Mouse (Mus musculus) liver, embryonic 12.5 days (tissue): Measurements from ENCODE around the gene Bag3. TPM values are rescaled to one million over a fixed set of nuclear protein-coding genes. Genes with fewer than 3 reads are reported as not detected.
"Not testable (repeated sequence)": the region's sequence is repeated elsewhere in the genome, so short reads cannot be mapped to it uniquely, and the experiment has no call there.

ENCODE experiments used
- ATAC-seq: fragments of 200-750 bp; cut with Nextera tagmentation; 2 replicates; pipeline ENCODE4 v1.8.0; 2017; ENCODE audit warnings: moderate number of reproducible peaks, mild to moderate bottlenecking, moderate library complexity
- H3K27ac ChIP-seq: fragments of 300-500 bp; sonication (generic); 2 replicates; pipeline ENCODE4 v1.5.1; 2016; ENCODE audit warnings: mild to moderate bottlenecking
- H3K27me3 ChIP-seq: fragments of 300-500 bp; sonication (generic); replicated peaks from 2 replicates; pipeline ENCODE4 v1.6.1; 2016; ENCODE audit warnings: mild to moderate bottlenecking, moderate library complexity
- H3K36me3 ChIP-seq: fragments of 300-500 bp; sonication (generic); 2 replicates; pipeline ENCODE4 v1.6.1; 2016; ENCODE audit warnings: mild to moderate bottlenecking, moderate library complexity
- H3K4me1 ChIP-seq: fragments of 300-500 bp; sonication (generic); 2 replicates; pipeline ENCODE4 v1.6.1; 2016
- H3K4me2 ChIP-seq: fragments of 300-500 bp; sonication (generic); 2 replicates; pipeline ENCODE4 v1.6.1; 2016; ENCODE audit warnings: mild to moderate bottlenecking, moderate library complexity
- H3K4me3 ChIP-seq: fragments of 300-500 bp; sonication (generic); 2 replicates; pipeline ENCODE4 v1.5.1; 2016; ENCODE audit warnings: mild to moderate bottlenecking, moderate library complexity
- H3K9ac ChIP-seq: fragments of 300-500 bp; sonication (generic); 2 replicates; pipeline ENCODE4 v1.6.1; 2016; ENCODE audit warnings: mild to moderate bottlenecking, moderate library complexity
- H3K9me3 ChIP-seq: fragments of 300-500 bp; sonication (generic); replicated peaks from 2 replicates; pipeline ENCODE4 v1.6.1; 2016; ENCODE audit warnings: mild to moderate bottlenecking, moderate library complexity
- WGBS: fragments of 180-500 bp; shearing (Covaris S2); methylation state at CpG from one replicate; pipeline ENCODE4 v1.1.7; 2016; ENCODE audit not compliant: insufficient replicate concordance; 5-methylcytosine and 5-hydroxymethylcytosine counted together
- polyA plus RNA-seq: library from polyadenylated mRNA; unstranded; fragments of >200 nt; fragmentation: Nextera tagmentation; extraction: Ambion mirVana; gene quantifications from 2 replicates; pipeline ENCODE4 v1.2.1, GENCODE M21; 2016

Bag3 gene
- polyA plus RNA-seq, 1 experiment from 2014 or later, result 5.5 TPM

DNA sequence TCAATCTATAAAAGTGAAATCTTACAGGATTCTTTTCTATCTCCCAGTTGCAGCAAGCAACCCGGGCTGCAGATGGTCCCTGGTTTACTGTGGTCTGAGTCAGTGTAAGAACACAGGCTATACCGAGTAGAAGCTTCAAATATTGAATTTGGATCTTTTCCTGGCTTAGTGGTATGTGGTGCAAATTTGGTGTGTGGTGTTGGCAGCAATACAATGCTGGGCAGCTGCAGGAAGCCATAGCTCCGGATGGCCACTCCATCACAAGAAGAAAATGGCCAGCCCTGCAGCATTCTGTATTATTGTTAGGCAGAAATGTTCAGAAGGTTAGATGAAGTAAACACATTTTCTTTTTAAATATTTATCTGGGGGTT, 27.7 kb downstream of the Bag3 start:
- Histone ChIP-seq H3K4me3 (no peak overlapping the region), H3K27me3 (no peaks in the 10 kb centered on the region), H3K9ac (no peak overlapping the region), H3K27ac (no peak overlapping the region), H3K36me3 (peaks cover 24% of the 10 kb centered on the region), H3K4me1 (no peaks in the 10 kb centered on the region), H3K4me2 (no peak overlapping the region), H3K9me3 (no peaks in the 10 kb centered on the region)
- ATAC-seq, result no peak
- WGBS, result 57% methylated on average over 3 of the region's 3 CpGs

DNA sequence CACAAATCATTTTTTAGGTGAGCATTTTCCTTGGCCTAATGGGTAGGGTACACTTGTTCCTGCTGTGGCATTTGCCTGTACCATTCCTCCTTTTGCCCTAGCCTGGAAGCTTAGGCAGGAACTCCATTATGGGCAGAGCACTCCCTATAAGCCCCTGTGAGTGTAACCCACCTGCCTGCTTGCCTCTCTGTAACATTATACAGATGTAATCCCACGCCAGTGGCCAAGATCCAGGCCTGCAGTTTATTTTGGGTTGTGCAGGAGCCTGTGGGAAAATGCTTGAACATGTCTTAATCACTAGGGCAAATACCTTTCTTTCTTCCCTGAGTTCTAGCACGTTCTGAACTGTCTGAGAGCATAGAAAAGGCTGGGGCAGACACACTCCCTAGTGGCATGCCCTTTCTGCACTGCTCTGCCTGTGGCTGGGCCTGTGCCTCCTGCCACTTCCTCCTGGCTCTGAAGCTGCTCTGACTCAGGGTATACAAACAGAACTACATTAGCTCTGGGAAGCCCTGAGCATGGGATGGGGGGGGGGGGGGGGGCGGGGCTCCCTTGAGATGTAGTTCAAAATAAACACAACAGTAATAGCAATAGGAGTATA, 29.8 kb downstream of the Bag3 start:
- WGBS, result 22% methylated on average over 3 of the region's 3 CpGs
- Histone ChIP-seq H3K4me2 (no peak overlapping the region), H3K36me3 (peaks cover 7% of the 10 kb centered on the region), H3K27ac (no peak overlapping the region), H3K4me1 (no peaks in the 10 kb centered on the region), H3K9me3 (no peaks in the 10 kb centered on the region), H3K4me3 (no peak overlapping the region), H3K27me3 (no peaks in the 10 kb centered on the region), H3K9ac (no peak overlapping the region)
- ATAC-seq, result no peak

DNA sequence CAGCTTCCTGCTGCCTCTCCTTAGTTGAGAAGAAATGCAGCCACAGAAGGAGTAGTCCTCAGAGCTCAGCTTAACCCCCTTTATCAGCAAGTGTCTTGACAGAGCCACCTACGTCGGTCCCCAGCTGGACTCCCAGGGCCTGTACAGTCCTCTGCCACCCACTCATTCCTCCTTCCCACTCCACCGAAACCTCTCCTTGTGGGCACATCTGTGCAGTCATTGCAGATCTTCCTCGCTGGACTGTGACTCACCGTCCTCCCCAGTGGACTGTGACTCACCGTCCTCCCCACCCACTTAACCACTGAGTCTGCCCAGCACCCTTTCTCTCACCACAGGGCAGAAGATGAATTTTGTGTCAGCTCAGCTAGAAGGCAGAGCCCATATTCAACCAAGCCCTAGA, 31.1 kb downstream of the Bag3 start:
- Histone ChIP-seq H3K4me1 (no peaks in the 10 kb centered on the region), H3K4me2 (no peak overlapping the region), H3K9ac (no peak overlapping the region), H3K36me3 (no peaks in the 10 kb centered on the region), H3K27me3 (no peaks in the 10 kb centered on the region), H3K9me3 (no peaks in the 10 kb centered on the region), H3K4me3 (no peak overlapping the region), H3K27ac (no peak overlapping the region)
- ATAC-seq, result no peak
- 43% methylated on average over 6 of the region's 6 CpGs for WGBS

GRCm38 (mm10) chr7:128555141-128555750, 31.8 kb downstream of the Bag3 start:
- H3K4me3 ChIP-seq, result no peak overlapping the region
- no peak overlapping the region for H3K4me2 ChIP-seq
- H3K27me3 ChIP-seq, result no peaks in the 10 kb centered on the region
- no peak overlapping the region for H3K27ac ChIP-seq
- H3K4me1 ChIP-seq, result no peaks in the 10 kb centered on the region
- no peak for ATAC-seq
- no peaks in the 10 kb centered on the region for H3K9me3 ChIP-seq
- no peak overlapping the region for H3K9ac ChIP-seq
- no peaks in the 10 kb centered on the region for H3K36me3 ChIP-seq
- WGBS, result 67% methylated on average over 5 of the region's 5 CpGs

DNA sequence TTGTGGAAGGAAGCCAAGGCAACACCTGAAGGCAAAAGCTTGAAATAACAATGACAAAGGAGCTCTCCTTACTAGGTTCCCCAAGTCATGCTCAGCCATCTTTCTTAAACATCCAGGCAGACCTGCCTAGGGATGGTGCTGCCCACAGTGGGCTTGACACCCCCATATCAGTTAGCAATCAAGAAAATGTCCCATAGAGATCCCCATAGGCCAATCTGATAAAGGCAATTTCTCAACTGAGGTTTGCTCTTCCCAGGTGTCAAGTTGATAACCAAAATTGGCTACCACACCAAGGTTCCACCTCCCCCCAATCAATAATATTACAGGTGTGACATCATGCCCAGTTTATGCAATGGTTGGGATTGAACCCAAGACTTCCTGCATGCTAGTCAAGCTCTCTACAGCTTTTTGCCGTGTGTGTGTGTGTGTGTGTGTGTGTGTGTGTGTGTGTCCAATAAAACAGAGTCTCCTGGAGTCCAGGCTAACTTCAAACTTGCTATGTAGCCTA, 33.6 kb downstream of the Bag3 start:
- ATAC-seq, result no peak
- H3K9me3 ChIP-seq, result no peaks in the 10 kb centered on the region
- 72% methylated on average over 1 of the region's 1 CpGs for WGBS
- H3K4me2 ChIP-seq, result no peak overlapping the region
- H3K4me1 ChIP-seq, result no peaks in the 10 kb centered on the region
- no peaks in the 10 kb centered on the region for H3K27me3 ChIP-seq
- no peaks in the 10 kb centered on the region for H3K36me3 ChIP-seq
- H3K27ac ChIP-seq, result no peak overlapping the region
- H3K9ac ChIP-seq, result no peak overlapping the region
- no peak overlapping the region for H3K4me3 ChIP-seq

GRCm38 (mm10) chr7:128563373-128563772, 40.0 kb downstream of the Bag3 start:
- Histone ChIP-seq H3K27me3 (no peaks in the 10 kb centered on the region), H3K36me3 (no peaks in the 10 kb centered on the region), H3K4me3 (no peak overlapping the region), H3K27ac (no peak overlapping the region), H3K9me3 (no peaks in the 10 kb centered on the region), H3K4me1 (no peaks in the 10 kb centered on the region), H3K4me2 (no peak overlapping the region), H3K9ac (no peak overlapping the region)
- whole genome bisulfite sequencing, result 29% methylated on average over 4 of the region's 4 CpGs
- ATAC-seq, result no peak

- Histone ChIP-seq H3K27ac (no peak overlapping the region), H3K4me3 (no peak overlapping the region)
Measured at GRCm38 (mm10) chr7:128566311-128566710, 42.9 kb downstream of the Bag3 start.

DNA sequence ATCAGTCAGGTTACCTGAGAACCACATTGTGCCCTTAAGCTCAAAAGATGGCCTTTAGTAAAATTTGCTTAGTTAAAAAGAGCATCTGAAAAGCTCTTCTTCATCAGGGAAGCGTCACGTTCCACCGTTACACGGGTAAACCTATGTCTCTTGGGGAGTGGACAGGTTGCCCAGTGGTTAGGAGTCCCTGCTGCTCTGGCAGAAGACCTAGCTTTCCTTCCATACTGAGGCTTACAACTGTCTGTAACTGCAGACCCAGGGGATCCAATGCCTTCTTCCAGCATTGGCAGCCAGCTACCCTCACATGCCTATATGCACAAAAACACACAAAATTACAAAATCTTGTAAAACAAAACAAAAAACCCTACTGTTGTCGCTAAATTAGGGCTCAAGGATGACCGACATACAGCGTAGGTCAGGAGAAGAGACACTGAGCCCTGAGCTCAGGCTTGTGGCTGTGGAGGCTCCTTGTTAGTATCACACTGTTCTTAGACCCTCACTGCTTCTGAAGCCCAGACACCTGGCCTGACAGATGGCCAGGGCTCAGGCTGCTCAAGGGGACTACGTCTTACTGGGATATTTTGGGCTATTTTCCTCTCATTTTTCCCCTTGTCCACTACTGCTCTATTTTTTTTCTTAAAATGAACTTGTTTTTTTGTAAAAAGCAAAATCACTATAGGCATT, 44.3 kb downstream of the Bag3 start:
- Histone ChIP-seq H3K36me3 (no peaks in the 10 kb centered on the region), H3K4me1 (peaks cover 8% of the 10 kb centered on the region; the same call in 1 of the 2 replicates), H3K4me2 (no peak overlapping the region), H3K27me3 (no peaks in the 10 kb centered on the region), H3K27ac (no peak overlapping the region), H3K4me3 (no peak overlapping the region), H3K9me3 (no peaks in the 10 kb centered on the region), H3K9ac (no peak overlapping the region)
- WGBS, result 78% methylated on average over 8 of the region's 8 CpGs
- no peak for ATAC-seq

More at GRCm38 (mm10) chr7:128566311-128566710, 42.9 kb downstream of the Bag3 start:
- Histone ChIP-seq H3K4me2 (no peak overlapping the region), H3K9ac (no peak overlapping the region), H3K36me3 (no peaks in the 10 kb centered on the region), H3K27me3 (no peaks in the 10 kb centered on the region), H3K9me3 (no peaks in the 10 kb centered on the region), H3K4me1 (peaks cover 8% of the 10 kb centered on the region; the same call in 1 of the 2 replicates)
- no peak for ATAC-seq
- 59% methylated on average over 7 of the region's 7 CpGs for WGBS

- H3K27ac ChIP-seq, H3K36me3 ChIP-seq, H3K9ac ChIP-seq, H3K4me1 ChIP-seq, H3K9me3 ChIP-seq, H3K4me2 ChIP-seq, H3K4me3 ChIP-seq, H3K27me3 ChIP-seq: not testable (repeated sequence)
- WGBS, result 74% methylated on average over 2 of the region's 2 CpGs
- ATAC-seq, result peak; percentile 47; the same call in 1 of the 2 replicates
Measured at GRCm38 (mm10) chr7:128569429-128569828, 46.0 kb downstream of the Bag3 start.

- H3K9ac ChIP-seq, result no peak overlapping the region
- no peak for ATAC-seq
- H3K36me3 ChIP-seq, result no peaks in the 10 kb centered on the region
- peaks cover 8% of the 10 kb centered on the region; the same call in 1 of the 2 replicates for H3K4me1 ChIP-seq
- WGBS, result 57% methylated on average over 8 of the region's 8 CpGs
- no peak overlapping the region for H3K4me3 ChIP-seq
- H3K27ac ChIP-seq, result no peak overlapping the region
- no peaks in the 10 kb centered on the region for H3K9me3 ChIP-seq
- no peak overlapping the region for H3K4me2 ChIP-seq
- 0 out of 2 replicates have a peak, but pooled peaks cover 5% of the 10 kb centered on the region for H3K27me3 ChIP-seq
Measured at GRCm38 (mm10) chr7:128569987-128570656, 46.7 kb downstream of the Bag3 start.

DNA sequence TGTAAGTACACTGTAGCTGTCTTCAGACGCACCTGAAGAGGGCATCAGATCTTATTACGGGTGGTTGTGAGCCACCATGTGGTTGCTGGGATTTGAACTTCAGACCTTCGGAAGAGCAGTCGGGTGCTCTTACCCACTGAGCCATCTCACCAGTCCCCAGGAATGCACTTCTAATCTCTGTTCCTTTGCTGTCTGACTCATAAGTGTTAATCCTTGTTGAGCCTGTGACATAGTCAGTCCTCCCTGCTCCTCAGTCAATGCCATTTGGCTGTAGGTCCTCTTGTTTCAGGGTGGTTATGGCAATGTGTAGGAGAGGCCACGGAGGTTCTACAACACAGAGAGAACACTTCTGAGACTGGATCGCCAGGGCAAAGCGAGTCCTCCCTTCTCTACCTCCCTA, 47.2 kb downstream of the Bag3 start:
- not testable (repeated sequence) for H3K9me3 ChIP-seq, H3K9ac ChIP-seq, H3K36me3 ChIP-seq, H3K27me3 ChIP-seq, H3K4me3 ChIP-seq, H3K4me2 ChIP-seq, ATAC-seq, H3K4me1 ChIP-seq, H3K27ac ChIP-seq
- 77% methylated on average over 7 of the region's 7 CpGs for WGBS

- 82% methylated on average over 4 of the region's 4 CpGs for WGBS
Measured at GRCm38 (mm10) chr7:128572030-128572429, 48.6 kb downstream of the Bag3 start.

More at GRCm38 (mm10) chr7:128572030-128572429, 48.6 kb downstream of the Bag3 start:
- Histone ChIP-seq H3K27ac (no peak overlapping the region), H3K27me3 (0 out of 2 replicates have a peak, but pooled peaks cover 5% of the 10 kb centered on the region), H3K9ac (no peak overlapping the region), H3K4me1 (peaks cover 8% of the 10 kb centered on the region; the same call in 1 of the 2 replicates), H3K36me3 (no peaks in the 10 kb centered on the region), H3K4me2 (no peak overlapping the region), H3K9me3 (no peaks in the 10 kb centered on the region), H3K4me3 (no peak overlapping the region)
- ATAC-seq, result no peak
